Mouse (Mus musculus) intestine, postnatal 0 days (tissue): ENCODE results near the gene Maats1. TPM values are rescaled to one million over a fixed set of nuclear protein-coding genes. Genes with fewer than 3 reads are reported as not detected.

Source experiments
- ATAC-seq: fragments of 200-750 bp; cut with Nextera tagmentation; 2 replicates; pipeline ENCODE4 v1.8.0; 2017; ENCODE audit warnings: mild to moderate bottlenecking, moderate TSS enrichment, moderate library complexity
- H3K27ac ChIP-seq: fragments of 300-500 bp; sonication (generic); 2 replicates; pipeline ENCODE4 v1.5.1; 2014; ENCODE audit warnings: mild to moderate bottlenecking, low read depth, low read length, moderate library complexity
- H3K27me3 ChIP-seq: fragments of 300-500 bp; sonication (generic); replicated peaks from 2 replicates; pipeline ENCODE4 v1.6.1; 2014; ENCODE audit warnings: low read length, mixed read lengths; ENCODE audit not compliant: control insufficient read depth, insufficient read depth
- H3K36me3 ChIP-seq: fragments of 300-500 bp; sonication (generic); 2 replicates; pipeline ENCODE4 v1.6.1; 2014; ENCODE audit warnings: mild to moderate bottlenecking, moderate library complexity; ENCODE audit not compliant: control insufficient read depth, insufficient read depth
- H3K4me1 ChIP-seq: fragments of 300-500 bp; sonication (generic); replicated peaks from 2 replicates; pipeline ENCODE4 v1.6.1; 2014; ENCODE audit warnings: antibody characterized with exemption, low read length, mixed read lengths; ENCODE audit not compliant: control insufficient read depth, insufficient read depth
- H3K4me2 ChIP-seq: fragments of 300-500 bp; sonication (generic); replicated peaks from 2 replicates; pipeline ENCODE4 v1.6.1; 2014; ENCODE audit warnings: low read depth, mild to moderate bottlenecking, moderate library complexity
- H3K4me3 ChIP-seq: fragments of 300-500 bp; sonication (generic); 2 replicates; pipeline ENCODE4 v1.5.1; 2014; ENCODE audit warnings: low read depth, low read length
- H3K9ac ChIP-seq: fragments of 300-500 bp; sonication (generic); 2 replicates; pipeline ENCODE4 v1.6.1; 2014; ENCODE audit warnings: mild to moderate bottlenecking, low read depth, low read length
- H3K9me3 ChIP-seq: fragments of 300-500 bp; sonication (generic); 2 replicates; pipeline ENCODE4 v1.6.1; 2016; ENCODE audit warnings: mixed run types; ENCODE audit not compliant: control insufficient read depth
- CTCF ChIP-seq: sonication (generic); IDR thresholded peaks from 2 replicates; pipeline ENCODE4 v1.5.1; 2016; ENCODE audit warnings: low read depth, mild to moderate bottlenecking, control low read depth, antibody characterized with exemption, moderate library complexity
- WGBS: fragments of 180-500 bp; shearing (Covaris S2); extraction: QIAGEN DNeasy Blood & Tissue Kit; methylation state at CpG from one replicate; pipeline ENCODE4 v1.1.7; 2014; 5-methylcytosine and 5-hydroxymethylcytosine counted together
- polyA plus RNA-seq: library from polyadenylated mRNA; unstranded; fragments of >200 nt; fragmentation: Nextera tagmentation; extraction: Ambion mirVana; gene quantifications from 2 replicates; pipeline ENCODE4 v1.2.1, GENCODE M21; 2015

Gene Maats1
- polyA plus RNA-seq, 1 experiment from 2014 or later: 1.0 TPM

DNA sequence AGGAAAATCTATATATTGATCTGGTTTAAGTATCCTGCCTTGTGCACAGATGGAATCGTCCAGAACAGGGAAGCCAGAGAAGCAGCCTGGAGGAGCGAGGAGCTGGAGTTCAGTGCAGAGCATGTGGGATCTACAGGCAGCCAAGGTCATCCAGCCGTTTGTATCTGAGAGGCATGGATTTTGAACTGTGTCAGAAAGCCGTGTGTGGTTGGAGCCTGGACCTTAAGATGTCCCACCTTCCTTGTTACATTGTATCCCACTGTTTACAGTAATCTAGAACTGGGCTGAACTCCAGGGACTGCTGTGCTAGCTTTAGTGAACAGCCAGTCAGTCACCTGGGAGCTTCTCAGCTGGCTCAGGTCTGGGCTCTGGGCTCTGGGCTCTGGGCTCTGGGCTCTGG, 55.4 kb downstream of the Maats1 start:
- no peak overlapping the region for H3K4me2 ChIP-seq
- peak; percentile 1; the same call in 1 of the 2 replicates for ATAC-seq
- peak overlapping the region; percentile 87 for H3K27ac ChIP-seq
- H3K4me1 ChIP-seq: 0 out of 2 replicates have a peak, but pooled peaks cover 4% of the 10 kb centered on the region
- no peak for TF ChIP-seq CTCF
- H3K27me3 ChIP-seq: no peaks in the 10 kb centered on the region
- no peaks in the 10 kb centered on the region for H3K36me3 ChIP-seq
- no peaks in the 10 kb centered on the region for H3K9me3 ChIP-seq
- H3K9ac ChIP-seq: no peak overlapping the region
- H3K4me3 ChIP-seq: no peak overlapping the region
- 23% methylated on average over 4 of the region's 4 CpGs for WGBS

DNA sequence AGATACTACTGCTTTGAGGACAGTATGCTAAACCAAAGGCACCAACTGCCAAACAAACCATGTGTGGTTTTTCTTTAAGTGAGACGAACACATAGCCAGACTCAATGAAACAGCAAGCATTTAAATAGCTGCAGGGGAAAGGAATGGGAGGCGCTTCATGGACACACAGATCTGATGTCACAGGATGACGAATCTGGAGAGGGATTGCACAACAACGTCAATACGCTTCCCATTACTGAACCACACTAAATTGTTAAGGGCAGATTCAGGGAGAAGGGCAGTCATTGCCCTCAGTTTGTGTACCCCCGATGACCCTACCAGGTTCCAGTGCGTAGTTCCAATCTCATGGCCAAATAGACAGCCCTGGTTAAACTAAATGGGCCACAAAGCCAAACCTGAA, 56.1 kb downstream of the Maats1 start:
- Histone ChIP-seq H3K36me3 (no peaks in the 10 kb centered on the region), H3K9ac (no peak overlapping the region), H3K9me3 (no peaks in the 10 kb centered on the region), H3K27ac (no peak overlapping the region; the same call in 1 of the 2 replicates), H3K4me2 (no peak overlapping the region), H3K4me1 (0 out of 2 replicates have a peak, but pooled peaks cover 2% of the 10 kb centered on the region), H3K4me3 (no peak overlapping the region), H3K27me3 (no peaks in the 10 kb centered on the region)
- TF ChIP-seq CTCF: no peak
- ATAC-seq: no peak
- 56% methylated on average over 7 of the region's 7 CpGs for WGBS

DNA sequence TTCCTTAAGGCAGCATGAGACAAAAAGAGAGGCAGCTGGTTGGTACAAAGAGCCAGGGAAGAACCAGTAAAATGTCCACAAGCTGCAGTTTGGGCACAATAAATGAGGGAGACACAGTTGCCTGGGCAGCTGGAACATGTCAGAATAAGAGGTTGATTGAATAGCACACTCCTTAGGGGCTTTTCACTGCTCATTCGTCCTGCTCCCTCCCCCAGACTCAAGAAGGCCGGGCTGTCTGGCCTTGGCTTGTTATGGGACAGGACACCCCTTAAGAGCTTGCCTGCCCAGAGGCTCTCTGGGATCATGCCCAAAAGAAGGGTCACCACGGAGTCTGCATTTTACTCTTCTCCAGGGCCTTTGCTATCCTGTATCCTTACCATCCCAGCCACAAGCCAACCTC, 58.6 kb downstream of the Maats1 start:
- Histone ChIP-seq H3K4me3 (no peak overlapping the region), H3K27me3 (no peaks in the 10 kb centered on the region), H3K27ac (peak overlapping the region; percentile 60), H3K4me1 (no peaks in the 10 kb centered on the region), H3K9ac (no peak overlapping the region), H3K4me2 (0 out of 2 replicates have a peak overlapping the region, but pooled peaks have one; percentile 21), H3K36me3 (no peaks in the 10 kb centered on the region), H3K9me3 (no peaks in the 10 kb centered on the region)
- TF ChIP-seq CTCF: no peak
- 40% methylated on average over 3 of the region's 3 CpGs for WGBS
- no peak for ATAC-seq

DNA sequence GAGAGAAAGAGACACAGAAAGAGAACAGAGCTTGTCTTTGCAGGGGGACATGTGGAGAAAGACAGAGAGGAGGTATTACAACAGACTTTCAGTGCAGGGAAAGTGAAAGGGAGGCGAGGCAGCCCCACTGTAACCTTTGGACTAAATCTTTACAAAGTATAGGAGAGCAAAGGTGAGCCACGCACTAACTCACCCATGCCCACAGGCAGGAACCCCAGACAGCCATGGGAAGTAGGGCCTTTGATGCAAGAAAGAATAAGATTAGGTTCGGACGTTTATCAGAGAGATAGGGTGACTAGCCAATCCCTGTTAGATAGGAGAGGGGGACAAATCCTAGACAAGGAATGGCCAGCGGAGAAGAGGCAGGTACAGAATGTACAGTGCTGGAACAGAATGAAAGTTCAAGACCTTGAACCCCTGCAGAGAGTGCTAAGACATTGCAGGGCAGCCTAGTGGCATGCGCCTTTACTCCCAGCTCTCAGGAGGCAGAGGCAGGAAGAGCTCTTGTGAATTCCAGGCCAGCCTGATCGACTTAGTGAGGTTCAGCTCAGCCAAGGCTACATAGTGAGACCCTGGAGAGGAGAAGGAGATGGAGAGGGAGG, 59.3 kb downstream of the Maats1 start:
- WGBS: 51% methylated on average over 7 of the region's 7 CpGs
- no peaks in the 10 kb centered on the region for H3K36me3 ChIP-seq
- peak overlapping the region; percentile 18; the same call in 1 of the 2 replicates for H3K4me2 ChIP-seq
- H3K9ac ChIP-seq: no peak overlapping the region
- no peaks in the 10 kb centered on the region for H3K4me1 ChIP-seq
- no peaks in the 10 kb centered on the region for H3K27me3 ChIP-seq
- peak overlapping the region; percentile 60 for H3K27ac ChIP-seq
- H3K9me3 ChIP-seq: no peaks in the 10 kb centered on the region
- H3K4me3 ChIP-seq: no peak overlapping the region
- no peak for TF ChIP-seq CTCF
- ATAC-seq: peak; percentile 93

DNA sequence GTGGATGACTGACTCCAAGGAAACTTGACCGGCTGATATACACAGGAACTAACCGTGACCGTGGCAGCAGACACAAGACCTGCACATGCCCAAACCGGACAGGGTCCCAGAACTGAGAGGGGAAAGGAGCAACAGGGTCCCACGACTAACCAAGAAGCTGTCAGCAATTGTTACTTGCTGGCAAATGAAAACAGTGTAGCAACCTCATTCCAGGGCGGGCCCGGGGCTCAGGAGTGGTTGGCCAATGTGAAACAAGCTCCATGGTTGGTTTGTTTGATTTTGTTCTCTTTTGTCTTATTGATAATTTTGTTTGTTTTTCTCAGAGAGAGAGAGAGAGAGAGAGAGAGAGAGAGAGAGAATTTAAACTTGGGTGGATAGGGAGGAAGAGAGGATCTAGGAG, 61.0 kb downstream of the Maats1 start:
- Histone ChIP-seq H3K4me2 (no peak overlapping the region), H3K4me3 (no peak overlapping the region), H3K36me3 (no peaks in the 10 kb centered on the region), H3K9me3 (no peaks in the 10 kb centered on the region), H3K9ac (no peak overlapping the region), H3K27me3 (no peaks in the 10 kb centered on the region), H3K4me1 (no peaks in the 10 kb centered on the region), H3K27ac (no peak overlapping the region)
- no peak for TF ChIP-seq CTCF
- 72% methylated on average over 7 of the region's 7 CpGs for WGBS
- no peak for ATAC-seq

DNA sequence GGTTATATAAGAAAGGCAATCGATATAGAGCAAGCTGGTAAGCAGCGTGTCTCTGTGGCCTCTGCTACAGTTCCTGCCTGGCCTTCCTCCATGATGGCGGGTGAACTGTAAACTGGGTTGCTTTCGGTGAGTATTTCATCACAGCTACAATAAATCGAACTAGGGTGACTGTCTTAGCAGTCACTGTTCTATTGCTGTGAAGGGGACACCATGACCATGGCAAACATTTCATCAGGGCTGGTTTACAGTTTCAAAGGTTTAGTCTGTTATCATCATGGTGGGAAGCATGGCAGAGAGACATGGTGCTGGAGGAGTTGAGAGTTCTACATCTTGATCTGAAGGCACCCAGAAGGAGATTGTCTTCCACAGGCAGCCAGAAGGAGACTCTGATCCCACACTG, 62.1 kb downstream of the Maats1 start:
- peak; percentile 22; the same call in 1 of the 2 replicates for ATAC-seq
- Histone ChIP-seq H3K36me3 (no peaks in the 10 kb centered on the region), H3K4me2 (no peak overlapping the region), H3K4me3 (no peak overlapping the region), H3K27me3 (no peaks in the 10 kb centered on the region), H3K27ac (peak overlapping the region; percentile 57), H3K4me1 (no peaks in the 10 kb centered on the region), H3K9me3 (no peaks in the 10 kb centered on the region), H3K9ac (no peak overlapping the region)
- WGBS: 60% methylated on average over 5 of the region's 5 CpGs
- TF ChIP-seq CTCF: no peak
